Mouse (Mus musculus) kidney, adult 18-20 months (tissue): ENCODE results near the gene Cul5.

Experiments used
- DNase-seq: peaks from one replicate; pipeline ENCODE4 v3.0.0; 2021

Cul5 gene

GRCm38 (mm10) chr9:53604954-53605353, 64.9 kb downstream of the Cul5 start:
- no peak for DNase-seq

GRCm38 (mm10) chr9:53603849-53604248, 66.0 kb downstream of the Cul5 start:
- DNase-seq = no peak

- DNase-seq = peak; percentile 2
Measured at GRCm38 (mm10) chr9:53603384-53603783, 66.4 kb downstream of the Cul5 start.

- no peak for DNase-seq
Measured at GRCm38 (mm10) chr9:53601541-53601940, 68.3 kb downstream of the Cul5 start.

- DNase-seq = no peak
Measured at GRCm38 (mm10) chr9:53598631-53599030, 71.2 kb downstream of the Cul5 start.

GRCm38 (mm10) chr9:53596971-53597600, 72.7 kb downstream of the Cul5 start:
- no peak for DNase-seq

- peak; percentile 82 for DNase-seq
Measured at GRCm38 (mm10) chr9:53594764-53595163, 75.0 kb downstream of the Cul5 start.

GRCm38 (mm10) chr9:53581870-53582269, 87.9 kb downstream of the Cul5 start:
- DNase-seq = peak; percentile 0

- no peak for DNase-seq
Measured at GRCm38 (mm10) chr9:53575721-53576120, 94.1 kb downstream of the Cul5 start.

GRCm38 (mm10) chr9:53572516-53573307, 97.1 kb downstream of the Cul5 start:
- DNase-seq = no peak

- no peak for DNase-seq
Measured at GRCm38 (mm10) chr9:53570662-53571061, 99.2 kb downstream of the Cul5 start.
